Mouse (Mus musculus) kidney, embryonic 14.5 days (tissue): Measurements from ENCODE around the gene Tmem120b. TPM values are rescaled to one million over a fixed set of nuclear protein-coding genes. Genes with fewer than 3 reads are reported as not detected.
"Not testable (repeated sequence)": the region's sequence is repeated elsewhere in the genome, so short reads cannot be mapped to it uniquely, and the experiment has no call there.

ENCODE experiments used
- ATAC-seq: fragments of 200-750 bp; cut with Nextera tagmentation; 2 replicates; pipeline ENCODE4 v1.8.0; 2017; ENCODE audit warnings: moderate number of reproducible peaks, mild to moderate bottlenecking, moderate TSS enrichment, moderate library complexity; ENCODE audit not compliant: low FRiP score, low TSS enrichment
- H3K27ac ChIP-seq: fragments of 300-500 bp; sonication (generic); 2 replicates; pipeline ENCODE4 v1.5.1; 2014; ENCODE audit warnings: low read depth, mild to moderate bottlenecking, low read length, moderate library complexity, mixed read lengths
- H3K27me3 ChIP-seq: fragments of 300-500 bp; sonication (generic); 2 replicates; pipeline ENCODE4 v1.6.1; 2014; ENCODE audit warnings: mild to moderate bottlenecking, low read length; ENCODE audit not compliant: control insufficient read depth, insufficient read depth
- H3K36me3 ChIP-seq: fragments of 300-500 bp; sonication (generic); 2 replicates; pipeline ENCODE4 v1.6.1; 2014; ENCODE audit warnings: low read length, mixed read lengths; ENCODE audit not compliant: control insufficient read depth, insufficient read depth
- H3K4me1 ChIP-seq: fragments of 300-500 bp; sonication (generic); 2 replicates; pipeline ENCODE4 v1.6.1; 2014; ENCODE audit warnings: low read length, mixed read lengths; ENCODE audit not compliant: control insufficient read depth, insufficient read depth
- H3K4me2 ChIP-seq: fragments of 300-500 bp; sonication (generic); replicated peaks from 2 replicates; pipeline ENCODE4 v1.6.1; 2014; ENCODE audit warnings: low read depth, mild to moderate bottlenecking, low read length
- H3K4me3 ChIP-seq: fragments of 300-500 bp; sonication (generic); 2 replicates; pipeline ENCODE4 v1.5.1; 2014; ENCODE audit warnings: mild to moderate bottlenecking, low read length
- H3K9ac ChIP-seq: fragments of 300-500 bp; sonication (generic); 2 replicates; pipeline ENCODE4 v1.6.1; 2014; ENCODE audit warnings: low read depth, mild to moderate bottlenecking, low read length, moderate library complexity
- H3K9me3 ChIP-seq: fragments of 300-500 bp; sonication (generic); 2 replicates; pipeline ENCODE4 v1.6.1; 2016; ENCODE audit warnings: low read length; ENCODE audit not compliant: control insufficient read depth
- WGBS: fragments of 180-500 bp; shearing (Covaris S2); extraction: QIAGEN DNeasy Blood & Tissue Kit; methylation state at CpG from one replicate; pipeline ENCODE4 v1.1.7; 2014; 5-methylcytosine and 5-hydroxymethylcytosine counted together
- polyA plus RNA-seq: library from polyadenylated mRNA; unstranded; fragments of >200 nt; fragmentation: Nextera tagmentation; extraction: Ambion mirVana; gene quantifications from 2 replicates; pipeline ENCODE4 v1.2.1, GENCODE M21; 2014

The Tmem120b gene
- polyA plus RNA-seq, 1 experiment from 2014 or later, result 12.0 TPM

- H3K27me3 ChIP-seq, result no peaks in the 10 kb centered on the region
- H3K4me3 ChIP-seq, result no peak overlapping the region
- ATAC-seq, result no peak
- WGBS, result 60% methylated on average over 9 of the region's 9 CpGs
- no peak overlapping the region for H3K4me2 ChIP-seq
- no peak overlapping the region for H3K9ac ChIP-seq
- H3K36me3 ChIP-seq, result no peaks in the 10 kb centered on the region
- no peaks in the 10 kb centered on the region for H3K4me1 ChIP-seq
- no peaks in the 10 kb centered on the region for H3K9me3 ChIP-seq
- H3K27ac ChIP-seq, result no peak overlapping the region
These were observed 7.4 kb upstream of the Tmem120b start for GRCm38 (mm10) chr5:123060706-123061401.

DNA sequence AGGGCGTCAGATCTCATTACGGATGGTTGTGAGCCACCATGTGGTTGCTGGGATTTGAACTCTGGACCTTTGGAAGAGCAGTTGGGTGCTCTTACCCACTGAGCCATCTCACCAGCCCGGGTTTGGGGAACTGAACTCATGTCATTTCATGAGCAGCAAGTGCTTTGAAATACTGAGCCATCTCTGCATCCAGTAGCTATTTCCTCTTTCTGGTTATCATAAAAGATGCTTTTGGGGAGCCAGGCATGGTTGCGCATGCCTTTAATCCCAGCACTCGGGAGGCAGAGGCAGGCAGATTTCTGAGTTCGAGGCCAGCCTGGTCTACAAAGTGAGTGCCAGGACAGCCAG lies 6.8 kb upstream of the Tmem120b start:
- H3K27ac ChIP-seq, H3K9me3 ChIP-seq, H3K4me2 ChIP-seq, H3K9ac ChIP-seq, ATAC-seq, H3K27me3 ChIP-seq, H3K4me1 ChIP-seq, H3K36me3 ChIP-seq, H3K4me3 ChIP-seq: not testable (repeated sequence)
- 75% methylated on average over 5 of the region's 6 CpGs for WGBS

GRCm38 (mm10) chr5:123063141-123063540 lies 5.1 kb upstream of the Tmem120b start:
- H3K27me3 ChIP-seq, result no peaks in the 10 kb centered on the region
- no peak overlapping the region for H3K4me2 ChIP-seq
- H3K4me3 ChIP-seq, result no peak overlapping the region
- no peaks in the 10 kb centered on the region for H3K9me3 ChIP-seq
- no peak overlapping the region for H3K27ac ChIP-seq
- no peak for ATAC-seq
- 87% methylated on average over 3 of the region's 3 CpGs for WGBS
- no peak overlapping the region for H3K9ac ChIP-seq
- H3K4me1 ChIP-seq, result no peaks in the 10 kb centered on the region
- no peaks in the 10 kb centered on the region for H3K36me3 ChIP-seq

DNA sequence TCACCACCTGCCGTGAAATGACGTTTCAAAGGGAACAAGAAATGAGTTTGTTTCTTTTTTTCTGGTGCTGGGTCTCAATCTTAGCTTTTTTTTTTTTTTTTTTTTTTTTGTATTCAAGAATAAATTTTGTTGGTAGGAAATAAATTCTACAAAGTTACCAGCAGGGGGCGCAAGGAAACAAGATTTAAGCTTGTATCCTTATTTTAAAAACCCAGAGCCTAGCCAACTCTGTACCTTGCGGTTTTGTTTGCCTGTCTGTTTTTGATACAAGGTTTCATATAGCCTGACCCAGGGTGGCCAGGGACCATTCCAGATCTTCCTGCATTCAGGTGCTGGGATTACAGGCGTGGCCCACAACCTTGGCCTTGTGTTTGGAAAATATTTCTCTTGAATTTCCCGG lies 4.0 kb upstream of the Tmem120b start:
- Histone ChIP-seq H3K4me1 (no peaks in the 10 kb centered on the region), H3K9ac (no peak overlapping the region), H3K27ac (no peak overlapping the region), H3K36me3 (no peaks in the 10 kb centered on the region), H3K4me2 (no peak overlapping the region), H3K27me3 (no peaks in the 10 kb centered on the region), H3K9me3 (no peaks in the 10 kb centered on the region), H3K4me3 (no peak overlapping the region)
- WGBS, result 32% methylated on average over 6 of the region's 6 CpGs
- ATAC-seq, result no peak

GRCm38 (mm10) chr5:123067395-123067995 lies 720 bp upstream of the Tmem120b start:
- no peak overlapping the region for H3K4me3 ChIP-seq
- H3K36me3 ChIP-seq, result no peaks in the 10 kb centered on the region
- no peaks in the 10 kb centered on the region for H3K4me1 ChIP-seq
- no peaks in the 10 kb centered on the region for H3K9me3 ChIP-seq
- no peaks in the 10 kb centered on the region for H3K27me3 ChIP-seq
- ATAC-seq, result peak; percentile 65
- 12% methylated on average over 6 of the region's 6 CpGs for WGBS
- no peak overlapping the region for H3K4me2 ChIP-seq
- no peak overlapping the region for H3K27ac ChIP-seq
- no peak overlapping the region for H3K9ac ChIP-seq

DNA sequence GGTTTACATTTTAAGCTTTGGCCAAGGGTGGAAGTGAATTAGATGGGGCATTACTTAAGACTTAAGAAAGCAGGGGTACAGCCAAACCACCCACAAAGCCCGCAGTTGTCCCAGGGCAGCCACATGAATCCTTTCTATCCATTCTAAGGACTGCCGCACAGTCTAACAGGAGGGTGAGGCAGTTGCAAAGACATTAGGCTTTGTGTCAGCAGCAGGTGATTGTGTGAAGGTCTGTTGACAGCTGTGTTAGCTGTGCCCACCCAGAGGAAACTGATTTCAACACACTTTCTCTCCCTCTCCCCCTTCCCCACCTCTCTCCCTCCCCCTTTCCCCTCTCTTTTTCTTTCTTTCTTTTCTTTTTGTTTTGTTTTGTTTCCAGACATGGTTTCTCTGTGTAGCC lies 499 bp downstream of the Tmem120b start:
- H3K4me2 ChIP-seq, result no peak overlapping the region
- no peak overlapping the region for H3K27ac ChIP-seq
- no peaks in the 10 kb centered on the region for H3K9me3 ChIP-seq
- ATAC-seq, result no peak
- no peak overlapping the region for H3K9ac ChIP-seq
- no peak overlapping the region for H3K4me3 ChIP-seq
- no peaks in the 10 kb centered on the region for H3K36me3 ChIP-seq
- no peaks in the 10 kb centered on the region for H3K27me3 ChIP-seq
- 97% methylated on average over 2 of the region's 2 CpGs for WGBS
- no peaks in the 10 kb centered on the region for H3K4me1 ChIP-seq

- Histone ChIP-seq H3K4me1 (peaks cover 16% of the 10 kb centered on the region), H3K27me3 (no peaks in the 10 kb centered on the region), H3K9me3 (peaks cover 3% of the 10 kb centered on the region; the same call in 1 of the 2 replicates), H3K9ac (peak overlapping the region; percentile 60), H3K4me2 (peak overlapping the region; percentile 82), H3K36me3 (no peaks in the 10 kb centered on the region), H3K27ac (no peak overlapping the region; the same call in 1 of the 2 replicates), H3K4me3 (peak overlapping the region; percentile 52)
- WGBS, result 6% methylated on average over 45 of the region's 45 CpGs
- ATAC-seq, result peak; percentile 90
These were observed 7.6 kb downstream of the Tmem120b start for GRCm38 (mm10) chr5:123075576-123076418.

GRCm38 (mm10) chr5:123076419-123077281 lies 8.4 kb downstream of the Tmem120b start:
- peak; percentile 85 for ATAC-seq
- peak overlapping the region; percentile 2; the same call in 1 of the 2 replicates for H3K27ac ChIP-seq
- H3K4me2 ChIP-seq, result peak overlapping the region; percentile 82
- H3K36me3 ChIP-seq, result no peaks in the 10 kb centered on the region
- peaks cover 16% of the 10 kb centered on the region for H3K4me1 ChIP-seq
- no peaks in the 10 kb centered on the region for H3K27me3 ChIP-seq
- peak overlapping the region; percentile 60 for H3K9ac ChIP-seq
- H3K4me3 ChIP-seq, result peak overlapping the region; percentile 52
- 3% methylated on average over 34 of the region's 35 CpGs for WGBS
- peaks cover 3% of the 10 kb centered on the region; the same call in 1 of the 2 replicates for H3K9me3 ChIP-seq
